Mouse (Mus musculus): ENCODE data around the gene Glp2r.

- no peak for TF ChIP-seq CTCF (conservative IDR thresholded peaks at IDR 0.05; ENCODE audit: insufficient read depth, insufficient read length, low read depth, low read length)
- TF ChIP-seq POLR2A (IDR thresholded peaks at IDR 0.05; ENCODE audit: low read depth, low read length) = no peak
Observed at GRCm38 (mm10) chr11:67800130-67800723, 29.3 kb upstream of the Glp2r start.
